Mouse (Mus musculus): ENCODE data around the gene Gde1. TPM values are rescaled to one million over a fixed set of nuclear protein-coding genes. Genes with fewer than 3 reads are reported as not detected.

Gene Gde1
- polyA plus RNA-seq, 1 experiment from 2014 or later: 96.9 TPM

DNA sequence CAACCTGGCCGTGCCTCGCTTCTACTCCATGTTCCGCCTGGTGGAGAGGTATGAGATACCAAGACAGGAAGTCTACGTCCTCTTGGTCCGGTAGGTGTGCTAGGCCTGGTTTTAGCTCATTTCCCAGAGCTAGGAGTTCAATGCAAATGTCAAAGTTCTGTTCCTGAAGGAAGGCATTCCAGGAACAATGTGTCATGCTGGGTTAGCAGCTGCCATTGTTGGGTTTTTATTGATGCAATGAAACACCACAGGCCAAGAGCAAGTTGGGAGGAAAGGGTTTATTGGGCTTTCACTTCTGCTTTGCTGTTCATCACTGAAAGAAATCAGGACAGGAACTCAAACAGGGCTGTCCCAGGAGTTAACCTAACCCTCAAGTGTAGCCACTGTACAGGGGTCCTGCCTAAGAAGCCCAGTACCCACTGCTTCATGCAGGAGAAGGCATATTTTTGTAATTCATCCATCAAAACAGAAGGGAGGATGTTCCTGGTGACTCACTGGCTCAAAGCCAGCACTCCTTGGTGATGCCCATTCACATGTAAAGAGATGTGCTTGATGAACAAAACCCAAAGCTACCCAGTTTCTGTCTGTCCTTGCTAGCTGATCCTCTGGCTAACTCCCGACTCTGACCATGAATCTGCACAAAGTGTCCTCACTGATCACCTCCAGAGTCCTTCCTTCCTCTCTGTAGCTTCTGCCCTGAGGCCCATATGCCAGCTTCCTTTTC lies 52.8 kb downstream of the Gde1 start:
- no peak for ATAC-seq (replicated peaks; ENCODE audit: low FRiP score)
- H3K36me3 ChIP-seq: no peaks in the 10 kb centered on the region
- H3K27ac ChIP-seq: no peak overlapping the region
- no peaks in the 10 kb centered on the region for H3K27me3 ChIP-seq
- no peak overlapping the region for H3K9ac ChIP-seq
- no peak overlapping the region for H3K4me2 ChIP-seq
- H3K4me1 ChIP-seq: 0 out of 2 replicates have a peak, but pooled peaks cover 5% of the 10 kb centered on the region
- H3K9me3 ChIP-seq (replicated peaks): no peaks in the 10 kb centered on the region
- WGBS: 77% methylated on average over 6 of the region's 6 CpGs
- no peak overlapping the region for H3K4me3 ChIP-seq (replicated peaks)

DNA sequence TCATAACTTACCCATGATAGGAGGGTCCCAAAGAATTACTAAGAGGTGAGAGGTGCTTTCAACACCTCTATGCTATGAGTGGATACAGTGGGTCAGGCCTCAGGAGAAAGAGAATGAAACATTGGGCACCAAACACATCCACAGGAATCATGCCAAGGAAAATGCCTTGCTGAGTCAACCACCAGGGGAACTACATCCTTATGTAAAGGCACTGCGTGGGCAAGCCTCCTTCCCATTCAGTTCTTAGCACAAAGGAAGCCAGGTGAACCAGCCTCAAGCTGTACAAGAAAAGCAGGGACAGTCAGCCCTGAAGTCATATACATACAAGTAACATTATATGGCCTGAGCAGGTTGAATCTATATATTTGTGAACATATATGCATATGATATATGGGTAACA lies 54.7 kb downstream of the Gde1 start:
- no peak for ATAC-seq (replicated peaks; ENCODE audit: low FRiP score)
- Histone ChIP-seq H3K4me3 (replicated peaks) (no peak overlapping the region), H3K9me3 (replicated peaks) (no peaks in the 10 kb centered on the region), H3K27ac (no peak overlapping the region), H3K4me1 (no peaks in the 10 kb centered on the region), H3K9ac (no peak overlapping the region), H3K36me3 (no peaks in the 10 kb centered on the region), H3K27me3 (no peaks in the 10 kb centered on the region), H3K4me2 (no peak overlapping the region)
- WGBS: 91% methylated on average over 1 of the region's 1 CpGs

DNA sequence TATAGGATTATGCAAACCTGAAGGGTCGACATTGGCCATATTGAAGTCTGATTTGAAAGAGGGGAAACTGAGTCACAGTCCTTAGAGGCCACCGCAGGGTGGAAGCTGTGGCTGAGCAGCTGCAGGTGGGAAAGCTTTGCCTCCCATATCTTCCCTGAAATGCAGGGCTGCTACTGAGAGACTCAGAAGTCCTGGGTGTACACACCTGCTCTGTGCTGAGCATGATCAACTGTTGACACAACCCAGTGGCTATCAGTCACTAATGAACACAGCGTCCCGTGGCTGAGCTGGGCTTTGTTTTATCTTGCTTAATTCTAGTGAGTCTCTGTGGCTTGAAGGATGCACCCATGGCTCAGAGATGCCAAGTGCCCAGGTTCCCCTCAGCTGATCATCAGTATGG lies 55.5 kb downstream of the Gde1 start:
- no peak overlapping the region for H3K9ac ChIP-seq
- no peaks in the 10 kb centered on the region for H3K27me3 ChIP-seq
- H3K4me2 ChIP-seq: no peak overlapping the region
- no peak overlapping the region for H3K27ac ChIP-seq
- H3K36me3 ChIP-seq: no peaks in the 10 kb centered on the region
- no peaks in the 10 kb centered on the region for H3K9me3 ChIP-seq (replicated peaks)
- H3K4me1 ChIP-seq: no peaks in the 10 kb centered on the region
- no peak overlapping the region for H3K4me3 ChIP-seq (replicated peaks)
- WGBS: 87% methylated on average over 4 of the region's 4 CpGs
- no peak for ATAC-seq (replicated peaks; ENCODE audit: low FRiP score)

DNA sequence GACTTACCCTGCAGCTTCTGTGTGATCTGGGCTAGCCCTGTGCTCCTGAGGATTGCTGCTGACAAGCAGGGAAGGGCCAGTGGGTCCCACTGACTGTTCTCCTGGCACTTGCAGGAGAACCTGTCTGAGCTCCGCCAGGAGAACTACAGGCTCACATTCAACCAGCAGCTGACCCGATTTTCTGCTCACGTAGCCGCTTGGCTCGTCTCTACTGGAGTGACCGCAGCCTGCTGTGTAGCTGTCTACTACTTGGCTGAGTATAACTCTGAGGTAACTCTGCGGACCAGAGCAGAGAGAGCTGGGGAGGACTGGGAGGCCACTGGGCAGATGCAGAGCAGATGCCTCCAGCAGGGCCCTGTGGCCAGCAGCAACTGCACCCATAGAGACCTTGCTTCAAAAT lies 56.2 kb downstream of the Gde1 start:
- H3K4me2 ChIP-seq: no peak overlapping the region
- H3K36me3 ChIP-seq: no peaks in the 10 kb centered on the region
- H3K9me3 ChIP-seq (replicated peaks): no peaks in the 10 kb centered on the region
- 80% methylated on average over 7 of the region's 7 CpGs for whole genome bisulfite sequencing
- no peak for ATAC-seq (replicated peaks; ENCODE audit: low FRiP score)
- no peak overlapping the region for H3K4me3 ChIP-seq (replicated peaks)
- H3K27ac ChIP-seq: no peak overlapping the region
- no peak overlapping the region for H3K9ac ChIP-seq
- no peaks in the 10 kb centered on the region for H3K27me3 ChIP-seq
- no peaks in the 10 kb centered on the region for H3K4me1 ChIP-seq

DNA sequence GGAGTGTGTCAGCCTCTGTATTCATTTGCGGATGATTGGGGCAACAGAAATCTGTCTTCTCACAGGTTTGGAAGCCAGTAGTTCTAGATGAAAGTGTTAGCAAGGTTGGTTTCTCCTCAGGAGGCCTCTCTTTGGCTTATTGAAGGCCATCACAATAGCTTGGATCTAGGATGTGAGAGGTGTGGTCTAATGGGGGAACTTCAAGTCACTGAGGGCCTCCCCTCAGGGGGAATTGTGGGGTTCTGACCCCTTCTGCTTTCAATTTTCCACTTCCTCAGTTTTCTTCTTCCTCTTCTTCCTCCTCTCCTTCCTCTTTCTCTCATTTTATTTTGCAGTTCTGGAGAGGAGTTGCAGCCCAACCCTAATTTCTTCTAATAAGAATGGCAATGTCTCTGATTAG lies 59.3 kb downstream of the Gde1 start:
- H3K36me3 ChIP-seq: no peaks in the 10 kb centered on the region
- 88% methylated on average over 1 of the region's 1 CpGs for WGBS
- H3K9me3 ChIP-seq (replicated peaks): no peaks in the 10 kb centered on the region
- H3K4me2 ChIP-seq: no peak overlapping the region
- no peaks in the 10 kb centered on the region for H3K4me1 ChIP-seq
- H3K4me3 ChIP-seq (replicated peaks): no peak overlapping the region
- no peak overlapping the region for H3K27ac ChIP-seq
- H3K9ac ChIP-seq: no peak overlapping the region
- no peaks in the 10 kb centered on the region for H3K27me3 ChIP-seq
- ATAC-seq (replicated peaks; ENCODE audit: low FRiP score): no peak

Other genes with a start within 250 kb of the Gde1 start
- 4.6 and 5.1 TPM in 2 replicates for gene Itpripl2, start 213.8 kb downstream of the Gde1 start, polyA plus RNA-seq (2015; fragmentation: Nextera tagmentation; extraction: Ambion mirVana)
- 136 and 137 TPM in 2 replicates for gene Coq7, start 172.4 kb downstream of the Gde1 start, polyA plus RNA-seq (2015; fragmentation: Nextera tagmentation; extraction: Ambion mirVana)
- 1.9 and 2.3 TPM in 2 replicates for gene Tmc7, start 121.0 kb downstream of the Gde1 start, polyA plus RNA-seq (2015; fragmentation: Nextera tagmentation; extraction: Ambion mirVana)
- 0.13 and 0.37 TPM in 2 replicates for gene Tmc5, start 108.5 kb downstream of the Gde1 start, polyA plus RNA-seq (2015; fragmentation: Nextera tagmentation; extraction: Ambion mirVana)
- 20.9 and 21.1 TPM in 2 replicates for gene Ccp110, start 6.8 kb upstream of the Gde1 start, polyA plus RNA-seq (2015; fragmentation: Nextera tagmentation; extraction: Ambion mirVana)
- gene Vps35l, start 34.4 kb upstream of the Gde1 start, polyA plus RNA-seq (2015; fragmentation: Nextera tagmentation; extraction: Ambion mirVana): 66.1 and 72.0 TPM in 2 replicates
- 3.1 and 3.5 TPM in 2 replicates for gene Iqck, start 150.0 kb upstream of the Gde1 start, polyA plus RNA-seq (2015; fragmentation: Nextera tagmentation; extraction: Ambion mirVana)
- 121 and 138 TPM in 2 replicates for gene Knop1, start 150.5 kb upstream of the Gde1 start, polyA plus RNA-seq (2015; fragmentation: Nextera tagmentation; extraction: Ambion mirVana)